Comparison of ENCODE assay signal across 8 mouse cellular contexts in the genomic region with DNA sequence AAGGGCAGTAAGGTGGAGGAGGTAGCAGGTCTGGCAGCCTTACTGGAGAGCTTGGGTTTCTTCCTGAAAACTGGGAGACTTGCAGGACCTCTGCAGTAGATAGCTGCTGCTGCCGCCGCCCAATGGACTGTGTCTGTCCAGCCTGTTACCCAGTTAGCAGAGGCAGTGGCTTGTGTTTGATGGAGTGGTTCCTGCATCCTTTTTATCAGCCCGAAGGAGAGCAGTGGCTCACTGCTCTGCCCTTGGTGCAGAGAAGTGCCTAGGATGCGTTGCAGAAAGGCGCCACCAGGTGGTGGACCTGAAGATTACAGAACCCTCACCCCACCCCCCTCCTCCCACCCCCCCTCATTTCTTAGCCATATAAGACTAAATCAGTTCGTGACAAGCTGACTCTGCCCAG. TPM values are rescaled to one million over a fixed set of nuclear protein-coding genes. Genes with fewer than 3 reads are reported as not detected.
DNase-seq lines count a peak whose midpoint lies in the region; ATAC-seq and TF ChIP-seq lines count a peak whose summit lies in the region.
"Had no signal": no experiment of that assay in that cellular context is flagged by ENCODE, and none has a peak within 500 bp of the region (broad histone marks: within the 10 kb centered on the region; RNA-seq: fewer than 3 reads in every experiment).

No protein-coding gene starts in this region.

- ATAC-seq in midbrain, embryonic 11.5 days (ENCODE audit: low FRiP score): no peak
- ATAC-seq in midbrain, embryonic 16.5 days: no peak
- peak; percentile 45 for ATAC-seq in megakaryocyte, adult 5-6 weeks (ENCODE audit: poor library complexity, severe bottlenecking)
- ATAC-seq in stomach, postnatal 0 days (ENCODE audit: low FRiP score, low TSS enrichment): peak; percentile 25; the same call in 1 of the 2 replicates

- TF ChIP-seq EP300 in stomach, postnatal 0 days (optimal IDR thresholded peaks at IDR 0.05): no peak

- H3K4me3 ChIP-seq in midbrain, embryonic 11.5 days (ENCODE audit: low read depth, low read length): no peak overlapping the region
- no peak overlapping the region for H3K4me3 ChIP-seq in midbrain, embryonic 16.5 days (ENCODE audit: low read depth, low read length)
- no peak overlapping the region for H3K4me3 ChIP-seq in kidney, adult 2 months (ENCODE audit: insufficient read depth, low read depth, low read length)
- H3K4me3 ChIP-seq in stomach, postnatal 0 days (ENCODE audit: low read depth, low read length): no peak overlapping the region
- H3K4me3 ChIP-seq: neural tube, embryonic 13.5 days had no signal

- no peak for TF ChIP-seq POLR2A in kidney, adult 2 months (IDR thresholded peaks at IDR 0.05; ENCODE audit: low read depth, low read length)

- DNase-seq in midbrain, embryonic 11.5 days (ENCODE audit: low spot score, missing footprints): peak; percentile 91
- peak; percentile 72 for DNase-seq in ZHBTc4 (ENCODE audit: low read depth, low spot score)
- DNase-seq in embryo, embryonic 10 days (ENCODE audit: low spot score): peak; percentile 60
- peak; percentile 70 for DNase-seq in kidney, adult 2 months
- DNase-seq in stomach, postnatal 0 days (ENCODE audit: low spot score): peak; percentile 74

- H3K4me1 ChIP-seq in midbrain, embryonic 11.5 days (ENCODE audit: control insufficient read depth, insufficient read depth, low read length): peaks cover 13% of the 10 kb centered on the region
- peaks cover 20% of the 10 kb centered on the region for H3K4me1 ChIP-seq in midbrain, embryonic 16.5 days (ENCODE audit: control insufficient read depth, insufficient read depth, low read length)
- peaks cover 55% of the 10 kb centered on the region for H3K4me1 ChIP-seq in kidney, adult 2 months (ENCODE audit: control insufficient read depth, insufficient read depth, low read length)
- H3K4me1 ChIP-seq in stomach, postnatal 0 days (replicated peaks; ENCODE audit: control insufficient read depth, insufficient read depth): peaks cover 12% of the 10 kb centered on the region; the same call in 1 of the 2 replicates

- H3K9me3 ChIP-seq in midbrain, embryonic 11.5 days (ENCODE audit: control insufficient read depth, low read length): no peaks in the 10 kb centered on the region
- H3K9me3 ChIP-seq in midbrain, embryonic 16.5 days (replicated peaks; ENCODE audit: control insufficient read depth, low read length, poor library complexity, severe bottlenecking): no peaks in the 10 kb centered on the region
- H3K9me3 ChIP-seq in stomach, postnatal 0 days (ENCODE audit: control insufficient read depth, low read length): no peaks in the 10 kb centered on the region
- H3K9me3 ChIP-seq: neural tube, embryonic 13.5 days had no signal

- no peaks in the 10 kb centered on the region for H3K36me3 ChIP-seq in midbrain, embryonic 11.5 days (ENCODE audit: control insufficient read depth, insufficient read depth, low read length)
- no peaks in the 10 kb centered on the region for H3K36me3 ChIP-seq in midbrain, embryonic 16.5 days (ENCODE audit: control insufficient read depth, insufficient read depth, low read length)
- H3K36me3 ChIP-seq in kidney, adult 2 months (ENCODE audit: control insufficient read depth, insufficient read depth, low read length): no peaks in the 10 kb centered on the region
- no peaks in the 10 kb centered on the region for H3K36me3 ChIP-seq in stomach, postnatal 0 days (ENCODE audit: control insufficient read depth, insufficient read depth, low read length)
- H3K36me3 ChIP-seq: neural tube, embryonic 13.5 days had no signal

- H3K9ac ChIP-seq in midbrain, embryonic 11.5 days (ENCODE audit: low read length): no peak overlapping the region
- no peak overlapping the region for H3K9ac ChIP-seq in midbrain, embryonic 16.5 days (ENCODE audit: low read depth, low read length)
- no peak overlapping the region for H3K9ac ChIP-seq in stomach, postnatal 0 days (ENCODE audit: low read length)
- H3K9ac ChIP-seq: neural tube, embryonic 13.5 days had no signal

- H3K4me2 ChIP-seq in midbrain, embryonic 11.5 days: no peak overlapping the region
- no peak overlapping the region for H3K4me2 ChIP-seq in midbrain, embryonic 16.5 days (ENCODE audit: low read length)
- H3K4me2 ChIP-seq in stomach, postnatal 0 days (replicated peaks; ENCODE audit: low read depth): no peak overlapping the region
- H3K4me2 ChIP-seq: neural tube, embryonic 13.5 days had no signal

- 22% methylated on average over 6 of the region's 6 CpGs for WGBS in midbrain, embryonic 11.5 days
- WGBS in midbrain, embryonic 16.5 days: 21% methylated on average over 6 of the region's 6 CpGs
- WGBS in kidney, adult 2 months: 10% methylated on average over 6 of the region's 6 CpGs
- 16% methylated on average over 6 of the region's 6 CpGs for WGBS in stomach, postnatal 0 days

- no peaks in the 10 kb centered on the region for H3K27me3 ChIP-seq in midbrain, embryonic 11.5 days (ENCODE audit: control insufficient read depth, insufficient read depth, low read length)
- H3K27me3 ChIP-seq in midbrain, embryonic 16.5 days (ENCODE audit: control insufficient read depth, insufficient read depth, low read depth, low read length): no peaks in the 10 kb centered on the region
- H3K27me3 ChIP-seq in kidney, adult 2 months (replicated peaks; ENCODE audit: control insufficient read depth, insufficient read depth, low read length): no peaks in the 10 kb centered on the region
- H3K27me3 ChIP-seq in stomach, postnatal 0 days (ENCODE audit: control insufficient read depth, insufficient read depth, low read length): no peaks in the 10 kb centered on the region
- H3K27me3 ChIP-seq: neural tube, embryonic 13.5 days had no signal

- peak; percentile 70 for TF ChIP-seq CTCF in kidney, adult 2 months (conservative IDR thresholded peaks at IDR 0.05; ENCODE audit: insufficient read depth, insufficient read length, low read depth, low read length)
- peak; percentile 75 for TF ChIP-seq CTCF in stomach, postnatal 0 days (IDR thresholded peaks at IDR 0.05; ENCODE audit: low read depth)

- H3K27ac ChIP-seq in midbrain, embryonic 11.5 days (ENCODE audit: low read depth, low read length): no peak overlapping the region
- no peak overlapping the region for H3K27ac ChIP-seq in midbrain, embryonic 16.5 days (ENCODE audit: low read length)
- H3K27ac ChIP-seq in kidney, adult 2 months (ENCODE audit: insufficient read depth, low read depth, low read length): 0 out of 2 replicates have a peak overlapping the region, but pooled peaks have one; percentile 36
- H3K27ac ChIP-seq in stomach, postnatal 0 days (replicated peaks): 0 out of 2 replicates have a peak overlapping the region, but pooled peaks have one; percentile 8
- H3K27ac ChIP-seq: neural tube, embryonic 13.5 days had no signal

RNA-seq across cellular contexts. Expression of a gene that starts 10.2 kb away (rescaled TPM):
- 20.8 and 25.4 TPM in 2 replicates for polyA plus RNA-seq in midbrain, embryonic 11.5 days (2014; fragmentation: Nextera tagmentation; extraction: Ambion mirVana)
- polyA plus RNA-seq in midbrain, embryonic 16.5 days (2015; fragmentation: Nextera tagmentation; extraction: Ambion mirVana): 27.1 and 31.1 TPM in 2 replicates
- polyA plus RNA-seq in kidney, adult 2 months (2012; rRNA removed): 38.3 and 38.9 TPM in 2 replicates
- 20.8 and 21.4 TPM in 2 replicates for total RNA-seq in megakaryocyte, adult 5-6 weeks (2015)
- 22.5 and 32.8 TPM in 2 replicates for total RNA-seq in megakaryocyte, adult 5-6 weeks (2017)
- 17.3 and 20.2 TPM in 2 replicates for polyA plus RNA-seq in stomach, postnatal 0 days (2015; fragmentation: Nextera tagmentation; extraction: Ambion mirVana)

RNA-seq across cellular contexts. Expression of a gene that starts 17.5 kb away (rescaled TPM):
- 40.8 and 45.7 TPM in 2 replicates for polyA plus RNA-seq in midbrain, embryonic 11.5 days (2014; fragmentation: Nextera tagmentation; extraction: Ambion mirVana)
- polyA plus RNA-seq in midbrain, embryonic 16.5 days (2015; fragmentation: Nextera tagmentation; extraction: Ambion mirVana): 55.1 and 63.5 TPM in 2 replicates
- 36.5 TPM in 2 replicates for polyA plus RNA-seq in kidney, adult 2 months (2012; rRNA removed)
- total RNA-seq in megakaryocyte, adult 5-6 weeks (2015): 47.3 and 54.9 TPM in 2 replicates
- total RNA-seq in megakaryocyte, adult 5-6 weeks (2017): 19.3 and 21.7 TPM in 2 replicates
- polyA plus RNA-seq in stomach, postnatal 0 days (2015; fragmentation: Nextera tagmentation; extraction: Ambion mirVana): 41.8 and 46.5 TPM in 2 replicates

RNA-seq across cellular contexts. Expression of a gene that starts 33.6 kb away (rescaled TPM):
- polyA plus RNA-seq in midbrain, embryonic 11.5 days (2014; fragmentation: Nextera tagmentation; extraction: Ambion mirVana): 22.4 and 24.8 TPM in 2 replicates
- 7.9 and 10.0 TPM in 2 replicates for polyA plus RNA-seq in midbrain, embryonic 16.5 days (2015; fragmentation: Nextera tagmentation; extraction: Ambion mirVana)
- 68.8 and 101 TPM in 2 replicates for polyA plus RNA-seq in kidney, adult 2 months (2012; rRNA removed)
- 0.82 and 1.1 TPM in 2 replicates for total RNA-seq in megakaryocyte, adult 5-6 weeks (2015)
- total RNA-seq in megakaryocyte, adult 5-6 weeks (2017): 0.24 and 1.3 TPM in 2 replicates
- 39.7 and 39.9 TPM in 2 replicates for polyA plus RNA-seq in stomach, postnatal 0 days (2015; fragmentation: Nextera tagmentation; extraction: Ambion mirVana)

RNA-seq across cellular contexts. Expression of a gene that starts 49.3 kb away (rescaled TPM):
- 1.4 TPM in 2 replicates for polyA plus RNA-seq in midbrain, embryonic 11.5 days (2014; fragmentation: Nextera tagmentation; extraction: Ambion mirVana)
- 1.4 and 1.8 TPM in 2 replicates for polyA plus RNA-seq in midbrain, embryonic 16.5 days (2015; fragmentation: Nextera tagmentation; extraction: Ambion mirVana)
- 5.0 and 5.5 TPM in 2 replicates for polyA plus RNA-seq in kidney, adult 2 months (2012; rRNA removed)
- total RNA-seq in megakaryocyte, adult 5-6 weeks (2015): not detected in 2 replicates
- 0.12 TPM in 1 of 2 replicates, not detected in the other for total RNA-seq in megakaryocyte, adult 5-6 weeks (2017)
- 8.4 and 12.0 TPM in 2 replicates for polyA plus RNA-seq in stomach, postnatal 0 days (2015; fragmentation: Nextera tagmentation; extraction: Ambion mirVana)

RNA-seq across cellular contexts. Expression of a gene that starts 55.6 kb away (rescaled TPM):
- polyA plus RNA-seq in midbrain, embryonic 11.5 days (2014; fragmentation: Nextera tagmentation; extraction: Ambion mirVana): 22.5 and 25.9 TPM in 2 replicates
- polyA plus RNA-seq in midbrain, embryonic 16.5 days (2015; fragmentation: Nextera tagmentation; extraction: Ambion mirVana): 40.0 and 48.5 TPM in 2 replicates
- polyA plus RNA-seq in kidney, adult 2 months (2012; rRNA removed): 2.5 and 3.3 TPM in 2 replicates
- total RNA-seq in megakaryocyte, adult 5-6 weeks (2015): 0.75 and 0.83 TPM in 2 replicates
- 4.0 and 5.7 TPM in 2 replicates for total RNA-seq in megakaryocyte, adult 5-6 weeks (2017)
- 3.6 and 5.1 TPM in 2 replicates for polyA plus RNA-seq in stomach, postnatal 0 days (2015; fragmentation: Nextera tagmentation; extraction: Ambion mirVana)

Comparison
In these comparisons a context has a peak if more than half of its experiments do, and no peak if none do; other contexts are left out.
1. ATAC-seq: peak in megakaryocyte, adult 5-6 weeks (single experiment) and stomach, postnatal 0 days (single experiment); none in midbrain, embryonic 11.5 days (single experiment) and midbrain, embryonic 16.5 days (single experiment).
2. H3K27ac ChIP-seq: peak in kidney, adult 2 months (single experiment) and stomach, postnatal 0 days (single experiment); none in midbrain, embryonic 11.5 days (single experiment) and midbrain, embryonic 16.5 days (single experiment).
3. Peak in every context shown above with its lines, with median percentiles within 50 percentile points of each other: DNase-seq.